Mouse (Mus musculus): ENCODE results near the gene Gm20479.

GRCm38 (mm10) chr7:27361283-27361946 lies 4.2 kb upstream of the Gm20479 start:
- TF ChIP-seq CTCF (IDR thresholded peaks at IDR 0.05; ENCODE audit: insufficient read depth, low read length), result no peak
- TF ChIP-seq POLR2A (IDR thresholded peaks at IDR 0.05; ENCODE audit: borderline replicate concordance, extremely low read depth, low read depth, low read length), result no peak
